Mouse (Mus musculus): ENCODE measurements around the gene Tomm40. TPM values are rescaled to one million over a fixed set of nuclear protein-coding genes. Genes with fewer than 3 reads are reported as not detected.

The Tomm40 gene
- total and polyA plus RNA-seq, 2 experiments from 2014 or later: 113 to 147 TPM

DNA sequence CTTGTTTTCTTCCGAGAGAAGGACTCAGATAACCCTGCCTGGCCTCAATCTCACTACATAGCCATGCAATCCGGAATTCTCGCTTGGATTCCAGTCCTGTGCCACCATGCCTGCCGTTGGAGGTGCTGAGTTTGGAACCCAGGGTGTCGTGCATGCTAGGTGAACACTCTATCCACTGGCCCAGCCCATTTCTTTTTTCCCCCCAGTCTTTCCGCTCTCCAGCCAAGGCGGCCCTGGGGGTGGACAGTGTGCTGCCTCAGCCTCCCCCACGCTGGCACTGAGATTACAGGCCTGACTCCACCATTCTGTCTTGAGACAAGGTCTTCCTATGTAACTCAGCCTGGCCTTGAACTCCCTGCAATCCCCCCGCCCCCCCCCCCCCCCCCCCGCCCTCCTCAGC, 30.7 kb upstream of the Tomm40 start:
- Histone ChIP-seq H3K4me1 (ENCODE audit: insufficient read depth) (peaks cover 21% of the 10 kb centered on the region), H3K27me3 (ENCODE audit: insufficient read depth, low read length) (no peaks in the 10 kb centered on the region), H3K4me3 (ENCODE audit: low read depth, low read length) (no peak overlapping the region), H3K9ac (no peak overlapping the region), H3K4me2 (ENCODE audit: low read depth) (no peak overlapping the region), H3K27ac (ENCODE audit: low read depth, low read length) (no peak overlapping the region), H3K36me3 (ENCODE audit: insufficient read depth) (peaks cover 10% of the 10 kb centered on the region), H3K9me3 (ENCODE audit: low read length) (no peaks in the 10 kb centered on the region)
- no peak for ATAC-seq
- DNase-seq: no peak
- WGBS: 85% methylated on average over 8 of the region's 10 CpGs
- no peak for TF ChIP-seq CTCF (IDR thresholded peaks at IDR 0.05; ENCODE audit: low read depth)

DNA sequence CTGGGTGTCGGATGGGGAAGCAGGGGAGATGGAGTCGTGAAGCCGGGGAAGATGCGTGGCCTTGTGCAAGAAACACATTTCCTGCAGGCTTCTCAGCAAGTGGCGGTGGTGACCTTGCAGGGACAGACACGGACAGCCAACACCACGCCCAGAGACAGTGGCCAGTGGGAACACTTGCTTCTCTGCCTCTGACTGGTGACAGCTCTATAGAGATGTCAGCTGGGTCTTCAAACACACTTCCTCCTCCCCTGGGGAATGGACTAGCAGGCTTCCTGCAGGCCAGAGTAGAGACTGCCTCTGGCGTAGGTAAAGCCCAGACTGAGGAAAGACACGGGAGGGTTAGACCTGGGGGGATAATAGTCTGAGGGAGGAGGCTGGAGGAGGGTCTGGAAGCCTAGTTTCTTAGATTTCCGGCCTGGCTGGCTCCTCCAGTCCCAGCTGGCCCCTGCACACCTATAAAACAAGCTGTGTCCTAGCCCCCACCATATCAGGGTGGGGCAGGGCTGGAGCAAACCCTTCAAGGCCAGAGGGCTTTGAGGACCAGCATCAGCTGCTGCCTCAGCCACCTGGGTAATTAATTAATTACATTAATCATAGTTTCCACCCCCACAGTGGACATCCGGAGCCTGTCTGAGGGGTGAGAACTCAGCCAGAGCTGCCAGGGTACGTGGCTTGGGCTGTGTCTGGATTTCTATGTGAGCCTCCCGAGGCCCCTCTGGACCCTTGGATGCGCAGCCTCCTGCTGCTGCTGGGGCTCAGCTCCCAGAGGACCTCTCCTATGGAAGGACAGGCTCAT, 29.6 kb upstream of the Tomm40 start:
- 80% methylated on average over 14 of the region's 14 CpGs for WGBS
- Histone ChIP-seq H3K4me3 (ENCODE audit: low read depth, low read length) (no peak overlapping the region), H3K4me1 (ENCODE audit: insufficient read depth) (peaks cover 16% of the 10 kb centered on the region), H3K9ac (no peak overlapping the region), H3K27ac (ENCODE audit: low read depth, low read length) (no peak overlapping the region), H3K36me3 (ENCODE audit: insufficient read depth) (peaks cover 14% of the 10 kb centered on the region), H3K27me3 (ENCODE audit: insufficient read depth, low read length) (no peaks in the 10 kb centered on the region), H3K9me3 (ENCODE audit: low read length) (no peaks in the 10 kb centered on the region), H3K4me2 (ENCODE audit: low read depth) (no peak overlapping the region)
- no peak for TF ChIP-seq CTCF (IDR thresholded peaks at IDR 0.05; ENCODE audit: low read depth)
- no peak for DNase-seq
- ATAC-seq: no peak

DNA sequence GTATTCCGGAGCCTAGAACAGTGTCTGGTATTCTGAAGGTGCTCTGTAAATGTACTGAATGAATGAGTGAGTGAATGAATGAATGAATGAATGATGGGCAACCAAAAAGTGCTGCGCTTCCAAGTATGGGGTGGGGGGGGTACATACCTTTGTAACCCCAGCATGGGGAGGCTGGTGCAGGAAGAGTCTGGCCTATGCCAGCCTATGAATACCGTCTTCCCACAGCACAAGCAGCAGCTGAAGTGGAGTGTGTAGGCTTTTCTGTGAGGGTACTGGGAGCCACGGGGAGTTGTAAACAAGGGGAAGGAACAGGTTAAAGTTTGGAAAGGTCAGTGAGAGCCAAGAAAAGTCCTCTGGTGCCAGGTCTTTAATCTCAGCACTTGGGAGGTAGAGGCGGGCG, 28.6 kb upstream of the Tomm40 start:
- ATAC-seq (no peak), DNase-seq (no peak)
- H3K9ac ChIP-seq: no peak overlapping the region
- no peak overlapping the region for H3K27ac ChIP-seq (ENCODE audit: low read depth, low read length)
- no peak overlapping the region for H3K4me3 ChIP-seq (ENCODE audit: low read depth, low read length)
- H3K27me3 ChIP-seq (ENCODE audit: insufficient read depth, low read length): no peaks in the 10 kb centered on the region
- H3K9me3 ChIP-seq (ENCODE audit: low read length): no peaks in the 10 kb centered on the region
- H3K36me3 ChIP-seq (ENCODE audit: insufficient read depth): peaks cover 14% of the 10 kb centered on the region
- WGBS: 86% methylated on average over 6 of the region's 6 CpGs
- no peak for TF ChIP-seq CTCF (IDR thresholded peaks at IDR 0.05; ENCODE audit: low read depth)
- H3K4me2 ChIP-seq (ENCODE audit: low read depth): no peak overlapping the region
- H3K4me1 ChIP-seq (ENCODE audit: insufficient read depth): peaks cover 16% of the 10 kb centered on the region

DNA sequence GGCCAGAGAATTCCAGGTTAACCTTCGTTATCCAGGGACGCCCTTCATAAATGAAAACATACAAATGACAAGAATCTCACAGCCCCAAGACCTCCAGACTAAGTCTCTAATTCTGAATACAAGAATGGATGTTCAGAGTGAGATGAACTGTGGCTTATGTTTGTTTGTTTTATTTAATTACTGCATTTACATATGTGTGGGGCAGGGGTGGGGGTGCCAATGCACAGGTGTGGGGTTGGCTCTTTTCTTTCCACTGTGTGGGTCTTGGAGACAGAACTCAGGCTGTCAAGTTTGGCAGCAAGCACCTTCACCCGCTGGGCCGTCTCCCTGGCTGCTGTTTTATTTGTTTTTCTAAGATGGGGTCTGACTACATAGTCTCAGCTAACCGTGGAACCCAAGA, 27.2 kb upstream of the Tomm40 start:
- Histone ChIP-seq H3K9ac (no peak overlapping the region), H3K27me3 (ENCODE audit: insufficient read depth, low read length) (no peaks in the 10 kb centered on the region), H3K4me3 (ENCODE audit: low read depth, low read length) (no peak overlapping the region), H3K4me1 (ENCODE audit: insufficient read depth) (0 out of 2 replicates have a peak, but pooled peaks cover 5% of the 10 kb centered on the region), H3K9me3 (ENCODE audit: low read length) (no peaks in the 10 kb centered on the region), H3K4me2 (ENCODE audit: low read depth) (no peak overlapping the region), H3K27ac (ENCODE audit: low read depth, low read length) (no peak overlapping the region), H3K36me3 (ENCODE audit: insufficient read depth) (peaks cover 23% of the 10 kb centered on the region)
- 72% methylated on average over 5 of the region's 5 CpGs for WGBS
- no peak for ATAC-seq
- no peak for DNase-seq
- TF ChIP-seq CTCF (IDR thresholded peaks at IDR 0.05; ENCODE audit: low read depth): no peak

DNA sequence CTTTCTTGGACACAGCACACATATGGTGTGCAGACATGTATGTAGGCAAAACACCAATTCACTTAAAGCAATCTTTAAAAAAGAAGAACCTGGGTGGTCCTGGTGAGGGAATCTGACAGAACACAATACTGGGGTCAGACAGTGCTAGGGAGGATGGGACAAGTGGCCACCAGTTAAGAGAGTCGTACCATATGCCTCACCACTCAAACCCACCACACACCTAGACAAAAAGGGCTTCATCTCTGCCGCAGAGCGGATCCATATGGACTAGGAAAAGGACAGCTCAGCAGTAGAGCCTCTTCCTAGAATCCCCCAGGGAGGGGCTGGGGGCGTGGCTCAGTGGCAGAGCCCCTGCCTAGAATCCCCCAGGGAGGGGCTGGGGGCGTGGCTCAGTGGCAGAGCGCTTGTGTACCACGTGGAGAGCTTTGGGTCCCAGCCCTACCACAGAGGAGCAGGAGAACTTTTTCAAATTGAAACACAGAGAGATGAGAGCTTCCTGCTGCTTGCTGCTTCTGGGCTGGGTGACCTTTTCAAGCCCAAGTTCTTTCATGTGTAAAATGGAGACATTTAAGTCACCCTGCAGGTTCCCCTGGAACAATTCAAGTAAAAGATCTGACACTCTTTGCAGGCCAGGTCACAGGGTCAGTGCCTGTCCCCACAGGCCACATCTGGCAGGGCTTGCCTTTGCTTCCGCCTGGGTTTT, 26.2 kb upstream of the Tomm40 start:
- Histone ChIP-seq H3K27ac (ENCODE audit: low read depth, low read length) (no peak overlapping the region), H3K4me3 (ENCODE audit: low read depth, low read length) (no peak overlapping the region), H3K4me2 (ENCODE audit: low read depth) (no peak overlapping the region), H3K4me1 (ENCODE audit: insufficient read depth) (no peaks in the 10 kb centered on the region), H3K36me3 (ENCODE audit: insufficient read depth) (peaks cover 30% of the 10 kb centered on the region), H3K27me3 (ENCODE audit: insufficient read depth, low read length) (no peaks in the 10 kb centered on the region), H3K9me3 (ENCODE audit: low read length) (no peaks in the 10 kb centered on the region), H3K9ac (no peak overlapping the region)
- TF ChIP-seq CTCF (IDR thresholded peaks at IDR 0.05; ENCODE audit: low read depth): no peak
- DNase-seq (no peak), ATAC-seq (peak; percentile 49)
- 23% methylated on average over 8 of the region's 8 CpGs for WGBS

DNA sequence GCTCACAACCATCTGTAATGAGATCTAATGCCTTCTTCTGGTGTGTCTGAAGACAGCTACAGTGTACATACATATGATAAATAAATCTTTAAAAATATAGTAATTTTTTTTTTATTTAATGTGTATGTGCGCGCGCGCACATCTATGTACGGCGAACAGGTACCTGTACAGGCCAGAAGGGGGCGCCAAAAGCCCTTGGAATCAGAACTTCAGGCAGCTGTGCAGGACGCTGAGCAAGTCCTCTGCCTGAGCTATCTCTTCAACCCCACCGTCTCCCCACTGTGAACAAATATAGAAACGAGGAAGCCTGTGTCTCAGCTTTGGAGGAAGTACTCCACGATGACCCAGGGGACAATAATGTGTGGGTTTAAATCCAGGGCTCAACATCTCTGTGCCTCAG, 25.0 kb upstream of the Tomm40 start:
- Histone ChIP-seq H3K4me2 (ENCODE audit: low read depth) (no peak overlapping the region), H3K4me1 (ENCODE audit: insufficient read depth) (no peaks in the 10 kb centered on the region), H3K9ac (no peak overlapping the region), H3K27me3 (ENCODE audit: insufficient read depth, low read length) (no peaks in the 10 kb centered on the region), H3K36me3 (ENCODE audit: insufficient read depth) (peaks cover 31% of the 10 kb centered on the region), H3K9me3 (ENCODE audit: low read length) (no peaks in the 10 kb centered on the region), H3K27ac (ENCODE audit: low read depth, low read length) (no peak overlapping the region), H3K4me3 (ENCODE audit: low read depth, low read length) (no peak overlapping the region)
- DNase-seq: no peak
- 93% methylated on average over 11 of the region's 11 CpGs for WGBS
- no peak for ATAC-seq
- 0 out of 2 replicates have a peak, but pooled peaks have one; percentile 6 for TF ChIP-seq CTCF (IDR thresholded peaks at IDR 0.05; ENCODE audit: low read depth)

DNA sequence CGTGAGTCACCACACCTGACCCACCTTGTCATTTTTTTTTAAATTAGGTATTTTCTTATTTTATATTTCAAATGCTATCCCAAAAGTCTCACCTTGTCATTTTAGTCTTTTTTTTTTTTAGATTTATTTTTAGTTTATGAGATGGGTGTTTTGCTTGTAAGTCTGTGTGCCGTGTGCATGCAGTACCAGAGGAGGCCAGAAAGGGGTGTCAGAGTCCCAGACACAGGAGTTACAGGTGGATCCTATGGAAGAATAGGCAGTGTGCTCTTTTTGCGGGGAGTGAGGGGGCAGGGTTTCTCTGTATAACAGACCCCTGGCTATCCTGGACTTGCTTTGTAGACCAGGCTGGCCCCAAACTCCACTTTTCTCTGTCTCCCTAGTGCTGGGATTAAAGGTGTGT, 23.5 kb upstream of the Tomm40 start:
- peak; percentile 44 for TF ChIP-seq CTCF (IDR thresholded peaks at IDR 0.05; ENCODE audit: low read depth)
- no peaks in the 10 kb centered on the region for H3K9me3 ChIP-seq (ENCODE audit: low read length)
- H3K27ac ChIP-seq (ENCODE audit: low read depth, low read length): no peak overlapping the region
- no peaks in the 10 kb centered on the region for H3K27me3 ChIP-seq (ENCODE audit: insufficient read depth, low read length)
- H3K4me2 ChIP-seq (ENCODE audit: low read depth): no peak overlapping the region
- 87% methylated on average over 3 of the region's 3 CpGs for WGBS
- peaks cover 40% of the 10 kb centered on the region for H3K36me3 ChIP-seq (ENCODE audit: insufficient read depth)
- no peak overlapping the region for H3K4me3 ChIP-seq (ENCODE audit: low read depth, low read length)
- no peak overlapping the region for H3K9ac ChIP-seq
- H3K4me1 ChIP-seq (ENCODE audit: insufficient read depth): no peaks in the 10 kb centered on the region
- DNase-seq (no peak), ATAC-seq (no peak)

All from forebrain, postnatal 0 days (tissue).